Mouse (Mus musculus): ENCODE measurements around the gene Slc35e3.

The Slc35e3 gene

DNA sequence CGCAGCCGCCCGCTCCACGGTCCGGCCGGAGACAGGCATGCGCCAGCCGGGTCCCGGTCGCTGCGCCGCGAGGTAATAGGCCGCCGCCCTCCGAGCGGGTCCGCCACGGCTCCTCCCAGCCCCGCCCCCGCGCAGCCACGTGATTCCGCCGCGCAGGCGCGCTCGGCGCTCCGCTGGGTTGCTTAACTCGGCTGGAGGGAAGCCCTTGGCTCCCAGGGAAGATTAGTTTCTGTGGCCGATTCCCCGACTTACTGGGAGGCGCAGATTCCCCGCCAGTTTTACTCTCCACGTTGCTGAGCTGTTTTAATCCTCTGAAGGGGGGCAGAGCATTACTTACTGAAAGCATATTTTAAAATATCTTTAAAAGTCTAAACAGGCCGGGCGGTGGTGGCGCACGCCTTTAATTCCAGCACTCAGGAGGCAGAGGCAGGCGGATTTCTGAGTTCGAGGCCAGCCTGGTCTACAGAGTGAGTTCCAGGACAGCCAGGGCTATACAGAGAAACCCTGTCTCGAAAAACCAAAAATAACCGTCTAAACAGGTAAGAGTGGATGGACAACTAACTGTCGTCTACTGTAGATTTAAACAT, at the start of gene Slc35e3:
Gene Slc35e3 (minus strand): TSS at position 69 of the 587 bp plus-strand sequence.
- DNase-seq (ENCODE audit: low spot score): peak; percentile 96

DNA sequence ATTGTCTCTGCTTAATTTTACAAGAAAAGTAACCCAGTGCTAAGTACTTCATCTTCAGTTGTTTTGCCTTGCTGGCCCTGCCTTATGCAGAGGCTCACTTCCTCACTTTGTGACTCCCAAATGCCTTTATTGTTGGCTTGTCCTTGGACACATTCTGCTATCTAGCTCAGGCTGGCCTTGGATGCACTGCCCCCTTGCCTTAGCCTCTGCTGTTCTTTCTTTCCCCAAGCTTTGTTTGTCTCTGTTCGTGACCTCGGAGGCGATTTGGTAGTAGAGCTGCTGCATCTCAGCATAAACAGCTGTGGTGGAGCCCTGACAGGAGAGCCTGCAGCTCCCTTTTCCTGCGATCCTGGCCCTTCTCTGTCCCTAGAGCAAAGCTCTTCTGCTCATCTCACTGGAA, 49.0 kb upstream of the Slc35e3 start:
- no peak for DNase-seq (ENCODE audit: low spot score)

DNA sequence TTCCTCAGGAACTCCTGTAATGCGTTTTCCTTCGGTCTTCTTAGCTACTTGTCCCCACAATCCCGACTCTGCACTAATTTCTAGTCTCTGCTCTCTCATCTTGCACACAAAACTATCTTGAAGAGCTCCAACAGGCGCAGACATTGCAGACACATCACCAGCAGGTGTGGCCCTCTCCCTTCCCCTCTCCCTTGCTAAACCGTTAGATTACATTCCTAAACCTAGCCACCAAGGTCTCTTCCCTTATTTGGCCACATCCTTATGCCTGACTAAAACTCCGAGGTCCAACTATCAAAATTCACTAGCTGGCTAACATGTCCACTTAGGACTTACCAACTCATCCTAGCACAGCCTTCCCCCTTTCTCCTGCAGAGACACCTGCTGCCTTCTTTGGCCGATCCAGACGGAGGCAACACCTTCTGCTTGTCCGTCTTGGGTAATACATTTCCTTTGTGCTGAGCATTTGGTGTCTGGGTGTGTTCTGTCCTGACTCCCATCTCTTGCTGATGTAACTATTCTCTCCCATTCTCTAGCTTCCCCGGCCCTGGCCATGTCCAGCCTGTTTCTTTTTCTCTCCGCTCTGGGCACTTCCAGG, 47.4 kb upstream of the Slc35e3 start:
- DNase-seq (ENCODE audit: low spot score): no peak

DNA sequence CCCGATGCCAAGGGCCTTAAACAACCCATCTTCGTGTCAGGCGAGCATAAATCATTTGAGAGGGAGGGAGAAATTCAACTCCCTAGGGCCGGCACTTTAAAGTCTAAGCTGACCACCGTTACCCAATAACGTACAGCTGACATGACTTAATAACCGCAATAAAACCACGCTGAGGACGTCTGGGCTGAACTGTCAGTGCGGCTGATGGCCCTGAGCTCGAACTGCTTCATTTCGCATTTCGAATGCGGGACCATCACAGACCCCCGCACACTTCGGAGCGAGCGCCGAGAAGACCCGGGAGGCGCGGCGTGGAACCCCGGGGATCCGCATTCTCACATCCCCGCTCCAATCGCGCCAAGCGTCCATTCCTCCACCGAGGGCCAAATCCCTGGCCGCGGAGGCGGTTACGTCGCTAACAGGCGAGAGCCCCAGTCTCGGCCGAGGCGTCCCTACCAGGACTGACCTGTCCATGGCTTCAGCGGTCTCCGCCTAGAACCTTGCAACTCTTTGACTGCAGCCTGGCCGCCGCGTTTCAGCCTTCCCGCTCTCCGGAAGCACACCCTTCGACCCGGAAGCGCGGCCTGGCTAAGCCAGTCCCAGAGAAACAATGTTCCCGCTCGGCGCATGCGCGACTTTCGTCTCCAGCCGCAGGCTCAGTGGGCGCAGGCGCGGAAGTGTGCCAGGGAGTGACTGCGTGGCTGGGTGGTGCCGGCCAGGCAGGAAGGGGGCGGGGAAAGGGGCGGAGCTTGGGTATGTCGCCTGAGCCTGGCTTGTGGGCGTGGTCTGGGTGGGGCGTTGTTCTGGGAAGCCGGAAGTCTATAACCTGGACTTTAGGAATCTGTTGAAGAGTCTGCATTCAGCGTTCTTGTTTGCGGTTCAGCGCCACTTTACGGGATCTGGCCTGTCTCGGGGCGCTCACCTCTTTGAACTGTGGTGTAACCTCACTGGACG, 46.3 kb upstream of the Slc35e3 start, which contains the start of gene Nup107:
Gene Nup107 (minus strand): TSS at position 565 of the 951 bp plus-strand sequence.
- peak; percentile 100 for DNase-seq (ENCODE audit: low spot score)

DNA sequence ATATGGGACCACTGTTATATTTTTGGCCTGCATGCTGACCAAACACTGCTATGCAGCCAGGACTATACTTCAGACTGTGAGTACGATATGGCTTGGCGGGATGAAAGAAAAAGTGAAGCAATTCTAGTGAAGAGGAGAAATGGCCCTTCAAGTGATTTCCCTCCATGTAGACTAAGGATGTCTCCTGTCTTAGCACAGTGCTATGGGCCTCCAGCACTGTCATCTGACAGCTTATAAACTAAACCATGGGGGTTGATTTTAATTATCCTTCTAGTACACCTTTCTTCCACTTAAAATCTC, 45.0 kb upstream of the Slc35e3 start:
- no peak for DNase-seq (ENCODE audit: low spot score)

DNA sequence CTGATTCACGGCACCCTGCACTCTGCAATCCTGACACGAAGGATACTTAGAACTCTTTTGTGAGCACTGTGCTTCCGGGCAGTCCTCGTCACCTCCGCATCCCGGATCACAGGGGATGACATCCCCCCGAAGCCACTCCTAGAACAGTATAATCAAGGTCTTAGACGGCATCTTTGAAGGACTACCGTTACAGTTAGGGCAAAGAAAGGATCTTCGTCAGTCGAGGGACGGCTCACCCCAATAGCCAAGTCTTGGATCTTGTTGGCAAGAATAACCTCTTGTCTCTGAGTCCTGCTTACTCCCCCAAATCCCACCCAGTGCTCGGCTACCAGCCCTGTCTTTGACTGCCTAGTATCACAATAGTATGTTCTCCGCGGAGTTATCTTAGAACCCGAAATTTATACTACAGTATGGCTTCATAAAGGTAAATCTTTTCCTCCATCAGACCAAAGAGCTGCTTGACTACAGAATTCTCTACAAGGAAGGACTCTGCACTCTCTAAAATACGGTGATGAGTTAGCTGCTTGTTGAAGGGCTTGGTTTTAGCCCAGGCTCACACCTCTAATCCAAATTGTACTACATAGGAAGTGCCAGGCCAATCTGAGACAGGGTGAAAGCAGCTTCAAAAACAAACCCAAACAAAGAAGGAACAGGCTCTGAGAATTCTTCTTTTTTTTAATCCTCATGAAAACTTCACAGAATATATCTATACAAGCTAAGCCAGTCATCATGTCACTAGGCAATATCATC, 44.4 kb upstream of the Slc35e3 start:
- DNase-seq (ENCODE audit: low spot score): no peak

DNA sequence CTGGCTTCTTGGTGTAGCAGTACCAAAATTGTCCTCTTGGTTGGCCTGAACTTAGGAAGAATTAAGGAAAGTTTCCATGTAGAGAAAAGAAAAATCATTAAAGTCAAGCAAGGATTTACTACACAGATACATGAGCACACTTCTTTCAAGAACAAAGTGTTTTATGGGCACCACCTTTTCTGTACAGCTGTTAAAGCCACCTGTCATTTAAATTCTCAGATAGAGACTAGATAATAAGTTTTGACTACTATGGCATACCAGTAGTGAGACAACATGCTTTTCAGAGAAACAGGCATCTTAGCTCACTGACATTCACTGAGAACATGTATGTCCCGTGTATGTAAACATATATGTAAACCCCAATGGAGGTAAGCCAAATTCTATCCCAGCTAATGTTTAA, 43.8 kb upstream of the Slc35e3 start:
- DNase-seq (ENCODE audit: low spot score): no peak

DNA sequence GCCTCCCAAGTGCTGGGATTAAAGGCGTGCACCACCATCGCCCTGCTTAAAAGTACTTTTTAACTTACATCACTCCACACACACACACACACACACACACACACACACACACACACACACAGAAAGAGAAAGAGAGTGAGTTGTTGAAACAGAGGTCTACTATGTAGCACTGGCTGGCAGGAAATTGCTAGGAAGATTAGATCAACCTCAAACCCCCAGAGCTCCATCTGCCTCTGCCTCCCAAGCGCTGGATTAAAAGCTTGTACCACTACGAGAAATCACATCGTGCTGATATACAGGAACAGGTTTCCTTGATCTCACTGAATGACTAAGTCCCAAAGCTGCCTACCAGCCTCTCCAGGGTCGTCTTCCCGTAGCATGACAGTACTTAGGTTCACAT, 38.5 kb upstream of the Slc35e3 start:
- DNase-seq (ENCODE audit: low spot score): no peak

DNA sequence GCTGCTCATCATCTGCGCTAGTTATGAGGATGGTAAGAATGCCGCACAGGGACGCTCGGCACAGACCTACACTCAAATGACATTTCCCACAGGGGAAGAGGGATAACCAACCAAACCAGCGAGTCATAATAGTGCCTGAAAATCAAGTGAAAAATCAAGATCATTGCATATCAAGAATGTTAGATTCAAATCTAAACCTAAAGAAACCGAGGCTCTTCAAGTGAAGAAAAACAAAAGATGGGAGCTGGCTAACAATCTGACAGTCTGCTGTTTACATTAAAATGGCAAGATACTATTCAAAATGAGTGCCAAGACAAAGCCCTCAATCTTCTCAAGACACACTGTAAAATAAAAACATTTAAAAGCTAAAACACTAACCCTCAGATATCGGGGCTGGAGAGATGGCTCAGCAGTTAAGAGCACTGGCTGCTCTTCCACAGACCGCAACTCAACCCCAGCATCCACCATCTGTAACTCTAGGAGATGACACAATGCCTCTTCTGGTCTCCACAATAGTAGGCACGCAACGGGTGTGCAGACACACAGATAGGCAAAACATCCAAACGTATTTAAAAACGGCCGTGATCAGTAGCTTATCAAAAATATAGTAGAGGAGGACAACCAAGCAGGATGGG, 37.7 kb upstream of the Slc35e3 start:
- DNase-seq (ENCODE audit: low spot score): no peak

DNA sequence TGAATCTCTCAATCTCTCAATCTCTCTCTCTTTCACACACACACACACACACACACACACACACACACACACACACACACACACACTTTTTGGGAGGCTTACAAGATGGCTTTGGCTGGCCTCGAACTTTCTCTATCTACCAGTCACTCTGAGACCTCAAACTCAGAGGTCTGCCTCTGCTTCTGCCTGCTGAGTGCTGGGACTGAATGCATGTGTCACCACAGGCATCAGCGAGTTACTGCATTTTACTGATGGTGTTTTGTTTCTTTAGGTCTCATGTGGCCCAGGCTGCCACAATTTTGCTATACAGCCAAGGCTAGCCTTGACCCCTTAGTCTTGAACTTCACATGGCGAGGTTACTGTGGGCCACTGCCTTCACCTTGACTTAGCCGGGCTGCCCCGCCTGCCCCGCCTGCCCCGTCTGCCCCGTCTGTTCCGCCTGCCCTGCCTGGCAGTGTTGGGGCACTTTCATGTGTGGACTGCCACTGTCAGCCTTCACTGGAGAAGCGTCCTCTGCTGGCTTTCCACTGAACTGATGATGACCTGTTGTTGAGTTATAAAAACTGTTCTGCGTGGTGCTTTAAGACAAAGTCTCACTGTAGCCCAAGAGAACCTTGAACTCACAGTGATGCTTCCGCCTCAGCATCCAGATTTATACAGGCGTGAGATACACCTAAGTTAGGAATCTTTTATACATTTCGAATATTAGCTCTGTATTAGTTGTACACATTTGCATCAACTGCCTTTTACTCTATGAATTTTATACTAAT, 36.5 kb upstream of the Slc35e3 start:
- no peak for DNase-seq (ENCODE audit: low spot score)

DNA sequence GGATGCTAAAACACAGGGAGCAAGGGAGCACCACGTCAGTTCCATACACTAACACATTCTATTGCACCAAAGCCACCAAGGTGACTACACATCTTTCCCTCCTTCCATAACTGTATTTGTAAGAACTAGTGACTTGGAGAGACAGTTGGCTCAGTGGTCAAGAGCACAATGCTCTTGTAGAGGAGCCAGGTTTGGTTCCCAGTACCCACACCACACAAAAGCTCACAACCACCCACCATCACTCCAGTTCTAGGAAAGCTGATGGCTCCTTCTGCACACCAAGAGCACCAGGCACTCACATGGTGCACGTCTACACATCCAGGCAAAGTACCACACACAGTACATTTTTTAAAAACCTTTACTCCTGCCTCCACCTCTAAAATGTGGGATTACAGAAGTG, 35.9 kb upstream of the Slc35e3 start:
- DNase-seq (ENCODE audit: low spot score): no peak

DNA sequence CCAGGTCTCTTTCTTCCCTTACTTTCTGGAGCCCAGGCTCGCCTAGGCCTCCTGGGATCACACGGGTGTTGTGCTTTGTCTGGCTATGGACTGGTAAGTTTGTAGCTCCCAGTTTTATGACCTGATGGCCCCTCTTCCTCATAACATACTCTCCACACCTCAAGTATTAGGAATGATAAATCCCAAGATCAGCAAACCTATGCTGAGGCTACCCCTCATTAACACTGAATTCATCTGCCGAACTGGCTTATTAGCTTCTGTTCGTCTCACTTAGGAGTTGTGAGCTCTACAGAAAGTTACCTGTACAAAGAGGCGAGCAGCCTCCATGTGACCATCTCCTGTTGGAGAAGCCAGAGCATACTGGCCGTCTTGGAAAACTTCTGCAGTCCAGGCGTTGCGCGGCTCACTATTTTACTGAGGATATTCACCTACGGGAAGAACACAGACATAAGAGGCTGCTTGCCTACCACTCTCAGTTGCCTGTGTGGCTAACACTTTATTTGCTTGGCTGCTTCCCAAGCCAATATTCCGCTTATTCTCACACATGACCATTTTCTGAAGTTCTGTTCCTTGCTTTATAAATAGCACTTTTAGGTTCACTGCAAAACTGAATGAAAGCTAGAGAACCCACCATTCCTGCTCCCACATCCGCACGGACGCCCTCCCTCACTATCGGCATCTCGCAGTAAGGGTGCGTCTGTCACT, 35.0 kb upstream of the Slc35e3 start:
- no peak for DNase-seq (ENCODE audit: low spot score)

DNA sequence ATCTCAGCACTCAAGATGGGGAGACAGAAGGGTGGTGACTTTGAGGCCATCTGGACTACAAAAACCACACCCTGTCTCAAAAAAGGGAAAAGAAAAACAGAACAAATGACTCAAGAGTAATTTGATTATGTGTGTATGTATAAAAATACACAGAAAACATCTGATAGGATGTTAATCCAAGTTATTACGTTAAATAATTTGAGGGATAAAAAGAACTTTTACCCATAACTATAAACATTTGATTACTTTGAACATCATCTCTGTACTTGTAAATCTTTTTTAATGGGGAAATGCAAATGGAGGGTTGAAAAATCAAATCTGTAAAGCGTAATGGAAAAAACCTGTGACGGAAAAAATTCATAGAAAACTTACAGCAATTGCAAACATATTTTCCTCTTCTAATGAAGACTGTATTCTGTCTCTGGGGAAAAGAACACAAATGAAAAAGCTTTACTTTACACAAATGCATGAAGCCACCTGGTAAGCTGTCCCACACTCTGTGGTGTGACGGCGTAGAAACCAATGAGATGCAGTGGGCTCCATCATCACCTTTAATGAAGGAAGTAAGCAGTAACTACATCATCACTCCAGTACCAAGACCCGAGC, 34.2 kb upstream of the Slc35e3 start:
- no peak for DNase-seq (ENCODE audit: low spot score)

DNA sequence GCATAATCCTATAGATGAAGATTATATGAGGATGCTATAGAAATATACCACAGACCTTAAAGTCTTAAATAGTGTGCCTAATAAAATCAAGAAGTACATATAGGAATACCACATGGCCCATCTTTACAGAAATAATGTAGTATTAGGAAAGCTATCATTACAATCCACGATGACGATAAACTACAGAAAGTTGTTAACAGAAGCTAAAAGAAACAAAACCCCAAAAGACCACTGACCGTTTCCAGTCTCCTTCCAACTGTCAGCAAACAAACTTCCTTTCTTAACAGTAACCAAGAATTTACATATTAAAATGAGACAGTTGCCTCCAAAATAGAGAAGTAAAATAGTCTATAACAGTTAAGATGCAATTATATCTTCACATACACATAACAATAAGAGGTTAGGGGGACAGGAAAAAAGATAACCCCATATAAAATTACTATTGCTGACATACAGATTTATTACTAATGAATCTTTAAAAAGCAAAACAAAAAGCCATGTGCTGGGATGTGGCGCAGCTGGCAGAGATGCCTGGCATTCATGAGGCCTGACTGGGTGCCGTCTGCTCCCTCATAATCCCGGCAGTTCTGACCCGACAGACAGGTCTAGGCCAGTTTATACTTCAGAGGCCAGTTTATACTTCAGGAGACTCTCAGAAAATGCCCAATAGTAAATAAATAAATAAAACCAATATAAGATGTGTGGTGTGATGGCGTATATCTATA, 33.6 kb upstream of the Slc35e3 start:
- DNase-seq (ENCODE audit: low spot score): no peak

DNA sequence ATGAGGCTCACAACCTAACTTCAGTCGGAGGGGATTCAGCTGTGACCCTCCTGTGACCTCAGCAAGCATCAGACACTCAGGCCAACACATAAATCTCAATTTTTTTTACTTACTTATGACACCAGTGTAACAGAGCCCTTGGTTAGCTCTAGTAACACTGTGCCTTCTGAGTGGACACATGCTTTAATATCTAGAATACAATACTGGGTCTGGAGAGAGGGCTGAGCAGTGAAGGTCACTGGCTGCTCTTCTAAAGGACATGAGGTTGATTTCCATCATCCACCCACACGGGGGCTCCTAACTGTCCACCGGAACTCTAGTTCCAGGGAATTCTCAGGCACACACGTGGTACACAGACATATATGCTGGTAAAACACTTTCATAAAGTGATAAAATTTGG, 32.8 kb upstream of the Slc35e3 start:
- no peak for DNase-seq (ENCODE audit: low spot score)

DNA sequence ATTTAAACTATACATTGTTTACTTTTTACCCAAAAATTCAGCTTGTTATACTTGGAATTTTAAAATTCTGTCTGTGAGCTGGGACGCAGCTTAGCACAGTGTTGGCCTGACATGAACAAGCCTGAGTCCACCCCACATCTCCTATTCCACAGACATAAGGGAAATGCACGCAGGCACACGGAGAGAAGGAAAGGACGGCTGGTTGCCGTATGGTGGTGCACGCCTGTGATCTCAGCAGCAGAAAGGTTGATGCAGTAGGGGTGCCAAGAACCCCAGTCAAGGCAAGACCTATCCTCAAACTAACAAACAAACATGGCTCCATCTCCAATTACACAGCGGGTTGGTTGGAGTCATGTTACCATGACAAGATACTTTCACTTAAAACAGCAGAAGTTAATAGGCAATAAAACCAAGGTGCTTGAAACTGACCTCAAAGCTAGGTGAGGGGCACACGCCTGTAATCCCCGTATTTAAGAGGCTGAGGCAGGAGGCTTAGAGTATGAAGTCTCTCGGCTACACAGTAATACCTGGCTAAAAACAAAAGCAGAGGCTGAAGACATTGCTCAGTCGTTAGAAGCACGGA, 32.3 kb upstream of the Slc35e3 start:
- no peak for DNase-seq (ENCODE audit: low spot score)

DNA sequence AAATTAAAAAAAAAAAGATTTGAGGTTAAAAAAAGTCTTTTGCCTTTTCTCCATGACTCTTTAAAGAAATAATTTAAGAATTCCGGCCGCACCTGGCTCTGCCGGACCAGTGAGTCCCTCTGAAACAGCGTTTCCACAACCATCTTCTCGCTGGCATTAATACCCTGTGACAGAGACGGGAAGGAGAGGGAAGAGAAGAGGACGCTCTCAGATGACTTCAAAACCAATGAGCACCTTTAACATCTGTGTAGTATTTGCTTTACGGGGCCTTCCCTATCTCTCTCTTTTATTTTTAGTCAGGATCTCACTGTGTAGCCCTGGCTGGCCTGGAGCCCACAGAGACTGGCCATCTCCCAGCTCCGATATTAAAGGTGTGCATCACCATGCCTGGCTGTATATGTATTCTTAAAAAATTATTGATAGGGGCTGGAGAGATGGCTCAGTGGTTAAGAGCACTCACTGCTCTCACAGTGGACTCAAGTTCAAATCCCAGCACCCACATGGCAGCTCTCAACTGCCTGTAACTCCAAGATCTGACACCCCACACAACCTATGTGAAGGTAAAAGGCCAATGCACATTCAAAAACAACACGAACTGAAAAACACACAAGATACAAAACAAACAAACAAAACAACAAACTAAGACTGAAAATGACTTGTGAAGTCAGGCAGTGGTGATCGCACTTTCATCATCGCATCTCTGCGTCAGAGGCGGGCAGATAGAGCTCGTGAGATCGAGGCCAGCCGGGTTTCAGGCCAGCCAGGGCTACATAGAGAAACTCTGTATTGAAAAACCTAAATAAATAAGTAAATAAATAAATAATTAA, 31.5 kb upstream of the Slc35e3 start:
- DNase-seq (ENCODE audit: low spot score): no peak

DNA sequence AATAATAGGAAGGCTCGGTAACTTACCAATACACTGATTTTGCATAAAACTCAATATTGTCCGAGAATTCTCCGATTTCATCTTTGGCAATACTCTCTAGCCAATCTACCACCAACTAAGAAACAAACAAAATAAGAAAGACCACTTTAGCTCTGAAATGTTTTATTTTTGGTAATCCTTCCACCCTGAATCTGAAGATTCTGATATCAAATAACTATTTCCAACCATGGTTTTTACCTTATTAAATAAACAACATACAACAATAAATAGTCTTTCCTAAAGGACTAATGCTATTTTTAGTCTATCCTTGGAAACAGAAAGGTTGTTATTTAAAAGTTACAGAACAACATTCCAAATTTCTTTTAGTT, 30.9 kb upstream of the Slc35e3 start:
- no peak for DNase-seq (ENCODE audit: low spot score)

Data from ovary, postnatal 14 days (tissue).